Mouse (Mus musculus) embryo, embryonic 9.5 days (tissue): Measurements from ENCODE around the gene Gjd3.

ENCODE experiments used
- DNase-seq: peaks from one replicate; pipeline ENCODE4 v3.0.0-alpha.2; 2017; ENCODE audit errors: extremely low spot score

Gjd3 gene

DNA sequence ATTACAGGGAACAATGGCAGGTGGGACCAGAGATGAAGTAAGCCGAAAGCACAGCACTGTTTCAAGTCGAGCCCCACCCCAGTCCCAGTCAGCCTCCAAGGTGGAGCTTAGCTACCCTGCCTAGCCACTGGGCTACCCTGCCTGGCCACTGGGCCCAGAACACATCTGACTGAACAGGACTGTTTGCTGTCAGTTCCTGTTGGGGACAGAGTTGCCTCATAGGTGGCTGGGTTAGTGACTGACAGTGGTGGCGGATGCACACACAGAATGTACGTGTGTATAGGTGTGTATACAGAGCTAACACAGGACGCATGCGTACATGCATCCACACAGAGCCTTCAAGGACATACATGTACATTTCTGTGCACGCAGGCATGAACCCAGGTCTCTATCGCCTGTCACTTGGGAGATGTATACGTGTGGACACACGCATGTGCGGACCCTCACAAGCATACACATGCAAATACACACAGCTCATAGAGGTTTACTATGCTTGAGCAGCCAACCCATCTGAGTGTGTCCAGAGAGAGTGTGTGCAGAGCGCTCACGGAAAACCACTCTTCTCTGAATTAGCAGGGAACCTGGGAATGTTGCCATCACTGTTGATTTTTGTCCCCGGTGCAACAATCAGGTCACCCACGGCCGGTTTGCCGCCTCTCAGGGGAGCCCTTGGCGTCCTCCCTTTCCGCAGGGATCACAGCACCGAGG is 1.4 kb downstream of the Gjd3 start:
- no peak for DNase-seq

DNA sequence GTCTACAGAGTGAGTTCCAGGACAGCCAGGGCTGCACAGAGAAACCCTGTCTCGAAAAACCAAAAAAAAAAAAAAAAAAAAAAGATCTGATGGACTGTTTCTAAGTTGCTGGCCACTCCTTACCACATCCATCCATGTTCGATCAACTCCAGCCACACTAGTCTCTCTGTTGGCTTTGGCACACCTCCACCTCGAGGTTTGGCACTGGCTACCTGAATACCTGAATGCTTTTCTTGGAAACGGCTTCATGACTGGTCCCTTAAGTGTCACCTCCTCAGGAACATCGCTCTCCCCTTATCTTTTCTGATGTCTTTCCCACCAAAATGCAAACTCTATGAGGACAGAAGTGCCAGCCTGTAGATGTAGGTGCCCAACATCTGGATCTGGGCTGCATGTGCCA is 3.5 kb downstream of the Gjd3 start:
- DNase-seq, result no peak

DNA sequence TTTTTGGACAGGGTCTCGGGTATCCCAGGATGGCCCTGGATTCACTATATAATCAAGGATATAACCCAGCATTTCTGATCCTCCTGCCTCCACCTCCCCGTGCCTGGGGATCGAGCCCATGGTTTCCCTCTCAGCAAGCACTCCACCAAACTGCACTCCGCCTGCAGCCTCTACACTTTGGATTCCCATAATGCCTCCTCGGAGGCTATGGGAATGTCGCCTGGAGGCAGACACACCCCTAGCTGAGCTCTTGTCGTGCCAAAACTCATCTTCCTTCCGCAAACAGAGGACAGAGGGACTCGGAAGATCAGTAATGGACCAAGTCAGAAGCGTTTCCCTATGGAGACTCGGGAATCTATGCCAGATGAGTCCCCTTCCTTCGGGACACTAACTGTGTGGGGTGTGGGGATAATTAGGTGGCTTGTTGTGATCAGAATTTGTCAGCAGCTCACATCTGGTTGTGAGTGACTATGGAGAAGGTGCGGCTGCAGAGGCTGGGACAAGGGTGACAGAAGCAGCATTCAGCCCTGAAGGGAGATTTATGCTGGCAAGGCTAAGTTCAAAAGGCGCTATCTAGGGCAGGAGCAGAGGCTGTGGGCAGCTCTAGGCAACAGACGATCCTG is 4.2 kb downstream of the Gjd3 start:
- DNase-seq, result no peak

DNA sequence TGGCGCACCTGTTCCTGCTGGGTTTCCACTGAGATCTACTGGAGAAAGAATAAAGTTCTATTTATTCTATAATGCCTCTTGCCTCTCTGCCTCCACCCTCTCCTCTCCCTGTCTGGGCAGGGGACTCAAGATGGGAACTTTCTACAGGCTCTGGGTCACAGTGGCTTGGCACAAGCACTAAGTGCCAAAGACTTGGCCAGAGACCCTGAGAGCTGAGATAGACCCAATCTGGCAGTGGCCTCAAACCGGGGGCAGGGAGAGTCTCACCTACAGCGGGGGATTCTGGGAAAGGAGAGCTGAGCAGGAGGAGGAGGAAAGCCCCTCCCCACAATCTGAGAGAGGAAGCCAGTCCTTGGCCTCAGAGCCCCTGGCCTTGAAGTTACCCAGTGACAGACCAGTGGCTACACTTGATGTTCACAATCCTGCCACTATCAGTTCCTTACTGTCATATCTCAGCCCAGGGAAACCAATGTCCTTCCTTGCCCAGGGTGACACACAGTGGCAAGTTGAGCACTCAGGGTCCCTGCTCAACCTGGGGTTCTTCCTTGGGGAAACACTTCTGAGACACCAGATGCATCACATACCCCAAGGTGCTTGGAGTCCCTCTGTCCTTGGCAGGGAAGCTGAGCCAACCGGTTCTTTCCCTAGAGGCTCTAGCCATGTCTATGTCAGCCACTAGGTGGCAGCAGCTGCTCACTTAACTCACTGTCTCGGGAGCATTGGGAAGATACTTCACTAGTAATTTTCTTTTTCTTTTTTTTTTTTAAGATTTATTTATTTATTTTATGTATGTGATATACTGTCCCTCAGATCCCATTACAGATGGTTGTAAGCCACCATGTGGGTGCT is 7.7 kb downstream of the Gjd3 start:
- DNase-seq, result peak; percentile 71

DNA sequence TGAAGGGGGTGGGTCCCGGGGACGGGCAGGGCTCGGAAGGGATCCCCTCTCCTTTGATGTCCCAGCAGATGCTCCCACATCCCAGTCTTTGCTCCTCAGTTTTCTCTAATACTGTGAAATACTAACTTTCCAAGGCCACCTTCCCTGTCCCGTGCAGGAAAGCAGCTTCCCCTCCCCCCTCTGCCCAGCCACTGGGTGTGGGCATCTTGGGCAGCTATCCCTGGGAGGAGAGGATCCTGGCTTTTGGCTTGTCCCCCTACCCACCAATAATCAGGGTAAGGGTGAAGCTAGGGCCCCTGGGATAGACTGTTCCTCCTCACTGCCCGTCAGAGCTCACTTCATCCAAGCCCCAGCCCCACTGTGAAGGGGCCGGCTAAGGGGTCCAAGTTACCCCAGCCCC is 8.6 kb downstream of the Gjd3 start:
- no peak for DNase-seq

DNA sequence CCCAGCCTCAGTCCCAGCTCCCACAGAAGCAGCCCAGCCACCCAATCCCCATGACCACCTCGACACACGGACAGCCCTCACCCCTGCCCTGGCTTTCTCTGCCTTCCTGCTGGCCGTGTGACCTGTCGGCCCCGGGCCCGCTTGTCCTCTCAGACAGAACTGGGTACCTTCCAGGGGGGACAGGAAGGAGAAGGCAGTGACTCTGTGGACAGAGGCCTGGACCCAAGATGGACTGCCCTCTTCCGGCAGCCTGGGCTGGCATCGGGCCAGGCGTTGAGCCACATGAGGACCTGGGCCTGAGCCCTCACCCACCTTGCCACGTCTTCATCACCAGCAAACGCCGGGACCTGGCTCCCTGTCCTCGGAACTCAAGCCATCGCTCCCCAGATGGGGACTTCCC is 9.2 kb downstream of the Gjd3 start:
- DNase-seq, result no peak

DNA sequence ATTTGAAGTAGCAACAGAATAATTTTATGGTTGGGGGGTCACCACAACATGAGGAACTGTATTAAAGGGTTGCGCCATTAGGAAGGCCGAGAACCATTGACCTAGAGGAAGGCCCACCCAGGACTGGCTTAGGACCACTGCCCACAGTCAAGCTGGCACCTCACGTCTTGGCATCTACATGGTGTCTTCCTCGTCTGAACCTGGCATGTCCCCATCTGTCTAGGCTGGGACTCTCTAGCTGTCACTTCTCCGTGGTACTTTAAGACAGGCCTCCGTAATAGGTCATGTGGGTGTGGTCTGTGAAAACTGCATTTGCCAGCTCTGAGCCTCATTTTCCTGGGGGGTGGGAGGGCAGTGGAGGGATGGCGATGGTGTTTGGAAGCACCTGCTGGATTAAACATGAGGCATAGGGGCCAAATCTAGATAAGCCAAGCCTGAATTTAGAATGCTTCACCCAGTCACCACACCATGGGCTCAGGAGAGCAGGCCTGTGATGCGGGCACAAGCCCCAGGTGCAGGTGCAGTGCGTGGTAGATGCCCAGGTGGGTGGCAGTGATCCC is 9.9 kb downstream of the Gjd3 start:
- DNase-seq, result no peak

DNA sequence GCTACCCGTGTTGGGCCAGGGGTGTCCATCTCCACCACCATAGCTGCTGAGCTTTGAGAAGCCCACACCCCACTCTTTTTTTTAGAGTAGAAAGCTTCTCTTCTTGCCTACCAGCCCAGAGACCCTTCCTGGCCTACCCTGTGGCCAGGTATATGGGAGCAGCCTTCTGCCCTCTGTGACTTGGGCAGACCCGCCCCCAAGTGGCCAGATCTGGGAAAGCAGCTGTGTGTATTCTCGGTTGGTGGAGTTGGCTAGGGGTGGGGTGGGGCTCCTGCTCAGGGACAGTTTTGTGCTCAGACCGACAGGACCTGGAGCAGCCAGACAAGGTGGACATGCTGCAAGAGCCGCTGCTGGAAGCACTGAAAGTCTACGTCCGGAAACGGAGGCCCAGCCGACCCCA is 10.6 kb downstream of the Gjd3 start:
- DNase-seq, result peak; percentile 84

DNA sequence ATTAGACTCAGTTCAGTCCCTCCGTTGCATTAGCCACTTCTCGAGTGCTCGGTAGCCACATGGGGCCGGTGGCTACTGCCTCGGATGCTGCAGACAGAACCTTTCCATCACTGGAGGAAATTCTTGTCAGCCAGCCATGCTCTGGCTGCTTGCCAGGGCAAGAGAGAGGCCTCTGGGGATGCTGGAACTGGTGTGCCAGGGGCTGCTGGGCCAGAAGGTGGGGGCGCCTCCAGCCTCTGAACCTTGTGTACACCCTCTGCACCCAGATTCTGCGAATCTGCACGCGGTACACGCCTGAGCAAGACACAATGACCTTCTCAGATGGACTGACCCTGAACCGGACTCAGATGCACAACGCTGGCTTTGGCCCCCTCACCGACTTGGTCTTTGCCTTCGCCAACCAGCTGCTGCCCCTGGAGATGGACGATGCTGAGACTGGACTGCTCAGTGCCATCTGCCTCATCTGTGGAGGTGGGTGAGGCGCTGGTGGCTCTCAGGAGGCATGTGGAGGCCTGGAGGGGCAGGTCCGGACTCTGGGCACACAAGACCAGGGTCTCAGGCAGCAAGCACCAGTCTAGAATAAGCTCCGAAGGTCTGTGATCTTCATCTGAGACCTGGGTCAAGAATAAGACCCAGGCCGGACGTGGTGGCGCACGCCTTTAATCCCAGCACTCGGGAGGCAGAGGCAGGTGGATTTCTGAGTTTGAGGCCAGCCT is 11.3 kb downstream of the Gjd3 start:
- no peak for DNase-seq

DNA sequence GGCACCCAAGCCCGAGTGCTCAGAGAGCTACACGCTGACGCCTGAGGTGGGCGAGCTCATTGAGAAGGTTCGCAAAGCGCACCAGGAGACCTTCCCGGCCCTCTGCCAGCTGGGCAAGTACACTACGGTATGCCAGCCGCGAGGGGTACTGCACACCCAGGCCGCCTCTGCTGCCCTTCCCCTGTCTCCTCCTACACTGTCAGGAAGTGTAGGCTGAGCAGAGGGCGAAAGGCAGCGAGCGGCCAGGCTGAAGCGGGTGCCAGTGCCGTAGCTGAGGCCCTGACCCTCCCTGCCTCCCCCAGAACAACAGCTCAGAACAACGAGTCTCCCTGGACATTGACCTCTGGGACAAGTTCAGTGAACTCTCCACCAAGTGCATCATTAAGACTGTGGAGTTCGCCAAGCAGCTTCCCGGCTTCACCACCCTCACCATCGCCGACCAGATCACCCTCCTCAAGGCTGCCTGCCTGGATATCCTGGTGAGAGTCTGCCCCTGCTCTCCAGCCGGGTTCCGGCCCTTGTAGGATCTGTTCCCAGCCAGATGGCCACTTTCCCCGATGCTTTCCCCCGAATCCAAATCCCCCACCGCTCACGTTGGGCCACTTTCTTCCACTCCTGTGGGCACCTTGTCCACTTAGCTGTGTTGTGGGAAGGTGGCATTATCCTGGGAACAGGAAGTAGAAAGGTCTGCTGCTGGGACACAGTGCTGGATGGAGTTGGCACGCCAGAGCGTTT is 12.5 kb downstream of the Gjd3 start:
- DNase-seq, result no peak

DNA sequence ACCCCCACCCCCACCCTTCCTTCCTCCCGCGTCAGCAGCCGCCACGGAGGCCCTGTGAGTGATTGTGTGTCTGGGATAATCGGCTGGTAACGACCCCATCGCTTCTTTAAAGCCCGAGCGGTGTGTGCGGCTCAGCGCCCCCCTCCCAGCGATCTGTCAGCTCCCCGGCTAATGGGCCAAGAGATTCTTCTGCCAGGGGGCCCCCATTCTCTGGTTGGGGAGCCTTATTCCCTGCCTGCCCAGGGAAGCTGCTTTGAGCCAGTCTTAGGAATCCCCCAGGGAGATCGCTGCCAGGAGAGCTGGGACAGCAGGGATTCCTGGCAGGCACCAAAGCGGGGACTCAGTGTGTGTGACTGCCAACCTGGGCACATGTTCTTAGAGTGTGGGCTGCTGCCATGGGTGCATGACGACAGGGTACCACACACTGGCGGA is 13.3 kb downstream of the Gjd3 start:
- no peak for DNase-seq

DNA sequence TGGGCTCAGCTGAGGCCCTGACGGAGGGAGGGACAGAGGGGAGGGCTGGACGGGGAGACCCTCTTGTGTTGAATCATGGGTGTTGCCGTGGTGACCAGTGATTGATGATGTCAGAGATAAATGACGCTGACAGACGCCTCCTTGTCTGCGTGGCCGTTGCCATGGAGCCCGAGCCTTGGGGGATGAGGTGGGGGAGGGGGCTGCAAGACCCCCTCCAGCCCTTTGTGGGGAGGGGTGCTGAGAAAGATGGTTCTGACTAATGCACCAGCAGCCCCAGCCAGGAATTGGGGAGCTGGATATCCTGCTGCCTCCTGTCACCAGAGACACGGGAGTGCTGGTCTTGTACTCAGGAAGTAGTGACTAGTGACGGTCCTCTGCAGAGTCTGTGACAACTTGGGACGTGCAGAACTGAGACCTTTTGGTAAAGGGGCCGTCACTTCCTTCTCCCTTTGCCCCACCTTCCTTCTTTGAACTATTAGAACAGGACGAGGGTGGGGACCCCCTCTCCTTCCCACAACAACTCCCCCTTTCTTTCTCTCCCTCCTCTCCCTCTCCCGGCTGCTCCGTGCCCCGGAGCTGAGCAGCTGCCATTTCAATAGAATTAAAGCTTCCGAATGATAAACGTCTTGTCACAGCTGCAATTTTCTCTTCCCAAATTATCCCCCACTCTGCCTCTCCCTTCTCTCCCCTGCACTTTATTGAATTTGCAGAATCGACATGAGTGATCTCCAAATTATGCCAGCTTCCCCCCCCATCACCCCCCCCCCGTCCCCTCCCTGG is 13.9 kb downstream of the Gjd3 start:
- DNase-seq, result peak; percentile 89

DNA sequence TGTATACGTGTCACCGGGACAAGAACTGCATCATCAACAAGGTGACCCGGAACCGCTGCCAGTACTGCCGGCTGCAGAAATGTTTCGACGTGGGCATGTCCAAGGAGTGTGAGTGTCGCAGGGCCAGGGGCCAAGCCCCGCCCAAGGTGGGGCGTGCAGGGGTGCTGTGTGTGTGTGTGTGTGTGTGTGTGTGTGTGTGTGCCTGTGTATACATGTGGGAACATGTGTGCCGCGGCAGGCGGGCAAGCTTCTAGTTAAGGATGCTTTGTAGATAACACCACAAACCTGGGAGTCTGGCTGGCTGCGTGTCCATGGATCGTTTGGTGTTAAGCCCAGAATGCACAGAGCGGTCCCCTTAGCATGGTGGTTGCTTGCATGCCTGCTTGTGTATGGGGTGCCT is 14.7 kb downstream of the Gjd3 start:
- no peak for DNase-seq

DNA sequence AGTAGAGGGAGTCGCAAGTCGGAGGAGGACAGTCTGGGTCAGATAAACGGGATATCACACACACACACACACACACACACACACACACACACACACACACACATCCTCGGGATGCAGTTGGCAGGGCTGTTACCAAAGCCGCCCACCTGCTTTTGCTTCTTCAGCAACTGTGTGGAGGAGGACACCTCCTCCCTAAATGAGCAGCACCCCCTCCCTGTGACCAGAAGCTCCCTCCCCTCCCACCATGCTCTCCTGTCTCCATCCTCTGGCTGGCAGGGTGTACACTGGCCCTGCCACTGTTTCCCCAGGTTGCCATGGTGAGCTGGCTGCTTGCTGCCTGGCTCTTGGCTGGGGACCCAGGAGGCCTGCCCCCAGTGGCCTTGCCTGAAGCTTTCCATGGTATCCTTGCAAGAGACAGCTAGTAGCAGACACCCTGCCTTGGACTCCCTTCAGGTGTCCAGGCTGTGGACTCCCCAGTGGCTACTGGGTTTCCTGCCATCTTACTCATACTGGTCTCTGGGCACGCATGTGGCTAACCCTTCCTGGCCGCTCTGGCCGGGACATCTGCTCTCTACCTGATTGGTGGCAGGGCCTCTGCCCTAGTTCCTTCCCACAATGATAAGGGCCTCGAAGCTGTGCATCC is 16.2 kb downstream of the Gjd3 start:
- DNase-seq, result no peak

DNA sequence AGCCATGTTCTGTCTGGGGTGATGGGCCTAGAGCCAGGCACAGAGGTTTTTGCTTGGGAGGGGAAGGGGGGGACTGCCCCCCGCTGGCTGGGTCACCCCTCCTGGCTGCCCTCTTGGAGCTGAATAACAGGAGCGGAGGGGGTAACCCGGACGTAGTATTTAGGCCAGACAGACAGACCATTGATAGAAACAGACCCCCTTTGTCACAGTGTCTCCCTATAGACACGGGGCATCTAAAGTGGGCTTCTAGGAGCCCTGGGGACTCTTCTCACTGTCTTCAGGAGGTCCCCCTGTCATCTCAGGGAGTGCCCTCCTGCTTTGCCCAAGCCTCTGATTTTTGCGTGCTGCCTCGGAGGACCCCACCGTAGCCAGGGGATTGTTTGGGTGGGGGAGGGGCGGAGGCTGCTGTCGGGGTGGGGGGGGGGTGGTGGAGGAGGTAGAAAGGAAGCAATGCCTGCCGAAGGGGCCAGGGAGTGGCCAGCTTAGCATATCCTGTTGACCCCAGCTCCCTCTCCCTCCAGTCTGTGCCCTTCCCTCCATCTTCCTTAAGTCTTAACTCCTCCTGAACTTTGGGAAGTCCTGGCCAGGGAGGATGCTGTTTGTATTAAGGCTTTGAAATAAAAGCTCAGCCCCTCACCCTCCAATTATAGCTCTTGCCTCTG is 17.3 kb downstream of the Gjd3 start:
- peak; percentile 60 for DNase-seq

DNA sequence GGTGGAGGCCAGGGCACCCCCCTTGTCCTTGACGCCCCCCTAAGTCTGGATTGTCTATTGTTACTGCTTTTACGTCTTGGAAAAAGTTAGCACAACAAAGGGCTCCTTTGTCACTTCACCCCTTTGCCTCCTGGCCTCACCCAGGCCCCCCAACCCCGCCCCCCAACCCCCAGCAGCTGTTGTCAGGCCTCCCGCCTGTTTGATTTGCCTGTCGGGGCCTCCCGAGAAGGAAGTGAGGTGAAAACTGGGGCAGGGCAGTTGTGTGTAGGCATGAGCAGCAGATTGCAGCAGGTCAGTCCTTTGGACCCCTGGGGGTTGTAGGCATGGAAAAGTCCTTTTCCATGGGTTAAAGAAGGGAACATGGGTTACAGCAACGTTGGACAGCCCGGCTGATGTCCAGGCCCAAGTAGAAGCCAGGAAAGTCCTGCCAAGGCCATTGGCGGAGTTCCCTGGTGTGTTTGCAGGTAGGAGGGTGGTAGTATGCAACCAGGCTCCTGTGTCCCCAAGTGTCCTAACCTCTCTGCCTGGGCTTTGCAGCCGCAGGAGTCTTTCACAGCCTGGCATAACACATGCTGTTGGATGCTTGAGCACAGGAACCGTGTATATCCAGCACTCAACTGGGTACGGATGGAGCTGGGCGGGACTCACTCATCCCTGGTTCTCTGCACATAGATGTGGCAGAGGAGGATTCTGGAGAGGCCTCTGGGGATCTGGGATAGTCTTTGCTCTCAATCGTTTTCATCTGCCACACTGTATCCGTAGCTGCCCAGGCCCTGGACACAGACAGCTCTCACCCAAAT is 18.0 kb downstream of the Gjd3 start:
- peak; percentile 38 for DNase-seq

DNA sequence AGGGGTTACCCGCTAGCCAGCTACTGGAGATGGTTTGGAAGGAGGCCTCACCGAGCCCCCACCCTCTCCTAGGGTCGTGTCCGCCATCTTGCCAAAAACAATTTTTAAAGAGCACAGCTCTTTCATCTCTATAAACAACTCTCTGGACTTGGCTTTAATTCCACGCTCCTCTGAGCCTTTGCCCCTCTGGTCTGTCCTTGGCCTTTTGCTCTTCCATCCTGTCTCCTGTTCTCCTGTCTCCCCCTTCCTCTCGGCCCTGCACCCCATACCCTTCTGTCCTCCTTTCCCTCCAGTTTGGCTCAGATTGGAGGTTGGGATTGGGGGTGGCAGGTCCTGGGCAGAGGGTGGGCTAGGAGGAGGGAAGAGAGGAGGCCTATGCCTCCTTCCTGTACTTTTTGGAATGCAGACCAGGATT is 18.6 kb downstream of the Gjd3 start:
- no peak for DNase-seq
